Mouse (Mus musculus) lung, embryonic 14.5 days (tissue): Measurements from ENCODE around the gene Gsdma3. TPM values are rescaled to one million over a fixed set of nuclear protein-coding genes. Genes with fewer than 3 reads are reported as not detected.
"Not testable (repeated sequence)": the region's sequence is repeated elsewhere in the genome, so short reads cannot be mapped to it uniquely, and the experiment has no call there.

Source experiments
- ATAC-seq: fragments of 200-750 bp; cut with Nextera tagmentation; 2 replicates; pipeline ENCODE4 v1.8.0; 2017; ENCODE audit warnings: mild to moderate bottlenecking, moderate TSS enrichment, moderate library complexity; ENCODE audit not compliant: insufficient read depth
- DNase-seq: peaks from one replicate; pipeline ENCODE4 v3.0.0-alpha.2; 2015
- H3K27ac ChIP-seq: fragments of 300-500 bp; sonication (generic); 2 replicates; pipeline ENCODE4 v1.5.1; 2014; ENCODE audit warnings: low read depth, mild to moderate bottlenecking, moderate library complexity
- H3K27me3 ChIP-seq: fragments of 300-500 bp; sonication (generic); 2 replicates; pipeline ENCODE4 v1.6.1; 2014; ENCODE audit warnings: low read length, control low read depth; ENCODE audit not compliant: insufficient read depth
- H3K36me3 ChIP-seq: fragments of 300-500 bp; sonication (generic); 2 replicates; pipeline ENCODE4 v1.6.1; 2014; ENCODE audit warnings: control low read depth; ENCODE audit not compliant: insufficient read depth
- H3K4me1 ChIP-seq: fragments of 300-500 bp; sonication (generic); 2 replicates; pipeline ENCODE4 v1.6.1; 2014; ENCODE audit warnings: antibody characterized with exemption, control low read depth; ENCODE audit not compliant: insufficient read depth
- H3K4me2 ChIP-seq: fragments of 300-500 bp; sonication (generic); 2 replicates; pipeline ENCODE4 v1.6.1; 2014; ENCODE audit warnings: mild to moderate bottlenecking
- H3K4me3 ChIP-seq: fragments of 300-500 bp; sonication (generic); 2 replicates; pipeline ENCODE4 v1.5.1; 2014; ENCODE audit warnings: low read depth, low read length
- H3K9ac ChIP-seq: fragments of 300-500 bp; sonication (generic); 2 replicates; pipeline ENCODE4 v1.6.1; 2014
- H3K9me3 ChIP-seq: fragments of 300-500 bp; sonication (generic); 2 replicates; pipeline ENCODE4 v1.6.1; 2016; ENCODE audit warnings: low read depth, low read length, control low read depth
- CTCF ChIP-seq: IDR thresholded peaks from 2 replicates; pipeline ENCODE4 v1.5.1; 2016; ENCODE audit warnings: antibody characterized with exemption, low read depth
- WGBS: fragments of 180-500 bp; shearing (Covaris S2); extraction: QIAGEN DNeasy Blood & Tissue Kit; methylation state at CpG from one replicate; pipeline ENCODE4 v1.1.7; 2014; 5-methylcytosine and 5-hydroxymethylcytosine counted together
- polyA plus RNA-seq: library from polyadenylated mRNA; unstranded; fragments of >200 nt; fragmentation: Nextera tagmentation; extraction: Ambion mirVana; gene quantifications from 2 replicates; pipeline ENCODE4 v1.2.1, GENCODE M21; 2014

The Gsdma3 gene
- polyA plus RNA-seq, 1 experiment from 2014 or later = not detected

- H3K27ac ChIP-seq = no peak overlapping the region
- H3K9ac ChIP-seq = no peak overlapping the region
- H3K36me3 ChIP-seq = no peaks in the 10 kb centered on the region
- H3K4me3 ChIP-seq = no peak overlapping the region
- no peak overlapping the region for H3K4me2 ChIP-seq
- DNase-seq (no peak), ATAC-seq (no peak)
- no peak for TF ChIP-seq CTCF
- peaks cover 4% of the 10 kb centered on the region; the same call in 1 of the 2 replicates for H3K4me1 ChIP-seq
- peaks cover 15% of the 10 kb centered on the region for H3K27me3 ChIP-seq
- 58% methylated on average over 3 of the region's 3 CpGs for WGBS
- no peaks in the 10 kb centered on the region for H3K9me3 ChIP-seq
Observed at GRCm38 (mm10) chr11:98595955-98596354, 30.2 kb upstream of the Gsdma3 start.

DNA sequence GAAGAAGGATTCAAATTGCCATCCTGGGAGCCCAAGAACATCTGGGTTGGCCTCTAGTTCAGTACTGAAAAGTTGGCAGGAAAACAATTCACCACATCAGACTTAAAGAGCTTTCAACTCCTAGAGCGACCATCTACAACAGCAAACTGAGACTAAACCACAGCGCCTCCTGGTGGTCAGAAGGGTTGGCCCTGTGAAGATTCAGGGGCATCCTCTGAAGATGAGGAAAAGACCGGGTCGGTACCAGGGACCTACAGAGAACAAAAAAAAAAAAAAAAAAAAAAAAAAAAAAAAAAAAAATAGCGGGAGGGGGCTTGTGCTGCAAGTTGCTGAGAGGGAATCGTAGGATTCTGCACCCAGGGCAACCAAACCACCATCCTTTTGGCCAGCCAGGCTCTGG, 28.8 kb upstream of the Gsdma3 start:
- WGBS = 32% methylated on average over 6 of the region's 6 CpGs
- Histone ChIP-seq H3K36me3 (no peaks in the 10 kb centered on the region), H3K9me3 (no peaks in the 10 kb centered on the region), H3K27ac (no peak overlapping the region), H3K4me3 (no peak overlapping the region), H3K27me3 (peaks cover 12% of the 10 kb centered on the region), H3K4me2 (no peak overlapping the region), H3K4me1 (peaks cover 7% of the 10 kb centered on the region; the same call in 1 of the 2 replicates), H3K9ac (no peak overlapping the region)
- peak; percentile 85 for DNase-seq
- peak; percentile 76 for TF ChIP-seq CTCF
- ATAC-seq = no peak

DNA sequence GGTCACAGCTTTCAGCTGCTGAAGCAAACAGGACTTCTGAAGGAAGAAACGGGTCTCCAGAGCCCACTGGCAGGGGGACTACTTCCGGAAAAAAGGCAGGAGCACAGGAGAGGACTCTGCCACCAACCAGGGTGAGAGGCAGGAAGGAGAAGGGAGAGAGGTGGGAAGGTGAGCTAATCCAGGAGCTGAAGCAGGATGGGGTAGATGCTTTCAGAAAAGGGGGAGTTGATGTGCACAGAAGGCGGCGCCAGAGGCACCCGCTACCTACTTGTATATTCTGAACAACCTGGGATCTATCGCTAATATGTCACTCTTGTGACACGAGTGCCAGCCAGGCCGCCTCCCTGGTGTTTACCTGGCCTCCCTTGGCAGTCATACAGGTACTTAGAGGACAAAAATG, 28.2 kb upstream of the Gsdma3 start, which contains the start of gene Lrrc3c:
Lrrc3c (plus strand) TSS at position 301 of the 400 bp plus-strand sequence.
- WGBS = 73% methylated on average over 8 of the region's 8 CpGs
- no peaks in the 10 kb centered on the region for H3K9me3 ChIP-seq
- no peak for TF ChIP-seq CTCF
- no peak within 1 kb of the TSS for H3K9ac ChIP-seq
- DNase-seq (no peak), ATAC-seq (no peak)
- H3K4me1 ChIP-seq = peaks cover 10% of the 10 kb centered on the region; the same call in 1 of the 2 replicates
- no peak within 1 kb of the TSS for H3K4me2 ChIP-seq
- no peak within 1 kb of the TSS for H3K27ac ChIP-seq
- peaks cover 9% of the 10 kb centered on the region; the same call in 1 of the 2 replicates for H3K27me3 ChIP-seq
- H3K4me3 ChIP-seq = no peak within 1 kb of the TSS
- H3K36me3 ChIP-seq = no peaks in the 10 kb centered on the region

GRCm38 (mm10) chr11:98598851-98599290, 27.3 kb upstream of the Gsdma3 start:
- Histone ChIP-seq H3K9ac (no peak overlapping the region), H3K4me1 (peaks cover 10% of the 10 kb centered on the region; the same call in 1 of the 2 replicates), H3K9me3 (no peaks in the 10 kb centered on the region), H3K36me3 (no peaks in the 10 kb centered on the region), H3K27me3 (peaks cover 9% of the 10 kb centered on the region; the same call in 1 of the 2 replicates), H3K4me2 (no peak overlapping the region), H3K4me3 (no peak overlapping the region), H3K27ac (no peak overlapping the region)
- no peak for ATAC-seq
- TF ChIP-seq CTCF = 0 out of 2 replicates have a peak, but pooled peaks have one; percentile 4
- no peak for DNase-seq
- WGBS = 53% methylated on average over 18 of the region's 18 CpGs

- Histone ChIP-seq H3K27ac (no peak overlapping the region), H3K9ac (no peak overlapping the region), H3K4me1 (peaks cover 10% of the 10 kb centered on the region; the same call in 1 of the 2 replicates), H3K27me3 (peaks cover 9% of the 10 kb centered on the region; the same call in 1 of the 2 replicates), H3K36me3 (no peaks in the 10 kb centered on the region), H3K9me3 (no peaks in the 10 kb centered on the region), H3K4me2 (no peak overlapping the region), H3K4me3 (no peak overlapping the region)
- 26% methylated on average over 18 of the region's 18 CpGs for WGBS
- ATAC-seq (no peak), DNase-seq (no peak)
- TF ChIP-seq CTCF = no peak
Observed at GRCm38 (mm10) chr11:98599291-98599690, 26.9 kb upstream of the Gsdma3 start.

GRCm38 (mm10) chr11:98602090-98602690, 24.0 kb upstream of the Gsdma3 start:
- ATAC-seq (0 out of 2 replicates have a peak, but pooled peaks have one; percentile 26), DNase-seq (peak; percentile 52)
- Histone ChIP-seq H3K36me3 (no peaks in the 10 kb centered on the region), H3K4me3 (peak overlapping the region; percentile 31), H3K9me3 (no peaks in the 10 kb centered on the region), H3K9ac (no peak overlapping the region), H3K4me2 (peak overlapping the region; percentile 60), H3K27me3 (peaks cover 9% of the 10 kb centered on the region; the same call in 1 of the 2 replicates), H3K27ac (no peak overlapping the region), H3K4me1 (peaks cover 10% of the 10 kb centered on the region; the same call in 1 of the 2 replicates)
- WGBS = 2% methylated on average over 20 of the region's 20 CpGs
- no peak for TF ChIP-seq CTCF

DNA sequence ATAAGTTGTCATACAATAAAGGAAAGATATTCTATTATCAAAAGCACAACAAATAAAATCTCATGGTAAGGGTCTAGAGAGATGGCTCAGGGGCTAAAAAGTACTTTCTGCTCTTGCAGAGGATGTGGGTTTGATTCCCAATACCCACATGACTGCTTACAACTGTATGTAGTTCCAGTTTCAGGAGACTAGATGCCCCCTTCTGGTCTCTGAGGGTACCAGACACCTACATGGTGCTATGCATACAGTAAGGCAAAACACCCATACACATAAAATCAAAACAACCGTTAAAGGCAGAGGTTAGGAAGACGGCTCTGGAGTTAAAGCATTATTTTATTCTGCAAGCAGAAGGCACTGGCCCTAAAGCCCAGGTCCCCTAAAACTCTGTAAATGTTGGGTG, 22.2 kb upstream of the Gsdma3 start:
- TF ChIP-seq CTCF = peak; percentile 30
- H3K36me3 ChIP-seq = no peaks in the 10 kb centered on the region
- 79% methylated on average over 2 of the region's 2 CpGs for WGBS

DNA sequence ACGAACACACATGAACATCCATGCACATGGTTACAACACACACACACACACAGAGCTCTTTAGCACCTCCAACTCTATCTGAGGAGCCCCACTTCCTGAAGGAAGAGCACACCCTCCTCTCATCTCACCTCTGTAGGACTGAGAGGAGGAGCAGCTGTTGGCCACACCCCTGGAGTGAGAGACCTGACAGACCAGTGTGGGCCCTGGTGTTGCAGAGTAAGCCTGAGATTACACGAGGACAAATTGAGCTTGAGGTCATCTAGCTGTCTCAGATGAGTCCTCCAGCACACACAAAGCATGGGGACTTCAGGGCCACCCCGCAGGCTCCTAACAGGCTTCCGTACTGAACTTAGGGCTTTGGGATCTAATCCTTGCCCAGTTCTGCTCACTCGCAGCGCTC, 21.2 kb upstream of the Gsdma3 start:
- H3K27me3 ChIP-seq, DNase-seq, H3K9me3 ChIP-seq, H3K27ac ChIP-seq, H3K36me3 ChIP-seq, H3K4me3 ChIP-seq, ATAC-seq, H3K4me2 ChIP-seq, H3K9ac ChIP-seq: not testable (repeated sequence)
- H3K4me1 ChIP-seq = peaks cover 10% of the 10 kb centered on the region; the same call in 1 of the 2 replicates
- 57% methylated on average over 6 of the region's 6 CpGs for WGBS

More for the DNA sequence above, 22.2 kb upstream of the Gsdma3 start:
- Histone ChIP-seq H3K27ac (no peak overlapping the region), H3K9ac (no peak overlapping the region), H3K27me3 (peaks cover 5% of the 10 kb centered on the region; the same call in 1 of the 2 replicates), H3K4me2 (no peak overlapping the region), H3K9me3 (no peaks in the 10 kb centered on the region), H3K4me3 (no peak overlapping the region), H3K4me1 (peaks cover 10% of the 10 kb centered on the region; the same call in 1 of the 2 replicates)
- DNase-seq (no peak), ATAC-seq (no peak)
